Mouse (Mus musculus): ENCODE results near the gene Sirt2. TPM values are rescaled to one million over a fixed set of nuclear protein-coding genes. Genes with fewer than 3 reads are reported as not detected.

Gene Sirt2
- polyA plus RNA-seq, 1 experiment, result 104 TPM

GRCm38 (mm10) chr7:28739829-28740228 lies 26.7 kb upstream of the Sirt2 start:
- no peak overlapping the region for H3K27ac ChIP-seq (ENCODE audit: control insufficient read depth, insufficient read depth, low read length)
- no peaks in the 10 kb centered on the region for H3K27me3 ChIP-seq (ENCODE audit: control insufficient read depth, insufficient read depth, low read length)
- no peak for DNase-seq
- H3K4me1 ChIP-seq (replicated peaks; ENCODE audit: control insufficient read depth, insufficient read depth, low read length), result peaks cover 5% of the 10 kb centered on the region
- no peak overlapping the region for H3K4me3 ChIP-seq (ENCODE audit: control insufficient read depth, insufficient read depth, low read length)
- TF ChIP-seq CTCF (IDR thresholded peaks at IDR 0.05; ENCODE audit: borderline replicate concordance, control insufficient read depth, extremely low read depth, insufficient read depth, low read length, poor library complexity), result no peak
- no peak for TF ChIP-seq POLR2A (IDR thresholded peaks at IDR 0.05; ENCODE audit: control insufficient read depth, extremely low read depth, insufficient read depth, low read length, poor library complexity)
- H3K36me3 ChIP-seq (ENCODE audit: control insufficient read depth, insufficient read depth, low read length), result no peaks in the 10 kb centered on the region
- WGBS, result 97% methylated on average over 21 of the region's 21 CpGs

GRCm38 (mm10) chr7:28740949-28741348 lies 25.6 kb upstream of the Sirt2 start:
- Histone ChIP-seq H3K27me3 (ENCODE audit: control insufficient read depth, insufficient read depth, low read length) (no peaks in the 10 kb centered on the region), H3K27ac (ENCODE audit: control insufficient read depth, insufficient read depth, low read length) (peak overlapping the region; percentile 48; the same call in 1 of the 2 replicates)
- WGBS, result 31% methylated on average over 9 of the region's 9 CpGs

GRCm38 (mm10) chr7:28741368-28741708 lies 25.2 kb upstream of the Sirt2 start:
- Histone ChIP-seq H3K27me3 (ENCODE audit: control insufficient read depth, insufficient read depth, low read length) (no peaks in the 10 kb centered on the region), H3K36me3 (ENCODE audit: control insufficient read depth, insufficient read depth, low read length) (no peaks in the 10 kb centered on the region), H3K27ac (ENCODE audit: control insufficient read depth, insufficient read depth, low read length) (peak overlapping the region; percentile 48; the same call in 1 of the 2 replicates), H3K4me3 (ENCODE audit: control insufficient read depth, insufficient read depth, low read length) (peak overlapping the region; percentile 64), H3K4me1 (replicated peaks; ENCODE audit: control insufficient read depth, insufficient read depth, low read length) (peaks cover 5% of the 10 kb centered on the region)
- 2% methylated on average over 13 of the region's 13 CpGs for WGBS
- TF ChIP-seq POLR2A (IDR thresholded peaks at IDR 0.05; ENCODE audit: control insufficient read depth, extremely low read depth, insufficient read depth, low read length, poor library complexity), result no peak
- no peak for TF ChIP-seq CTCF (IDR thresholded peaks at IDR 0.05; ENCODE audit: borderline replicate concordance, control insufficient read depth, extremely low read depth, insufficient read depth, low read length, poor library complexity)
- DNase-seq, result no peak

More at GRCm38 (mm10) chr7:28740949-28741348, 25.6 kb upstream of the Sirt2 start:
- no peak for TF ChIP-seq POLR2A (IDR thresholded peaks at IDR 0.05; ENCODE audit: control insufficient read depth, extremely low read depth, insufficient read depth, low read length, poor library complexity)
- TF ChIP-seq CTCF (IDR thresholded peaks at IDR 0.05; ENCODE audit: borderline replicate concordance, control insufficient read depth, extremely low read depth, insufficient read depth, low read length, poor library complexity), result no peak
- H3K36me3 ChIP-seq (ENCODE audit: control insufficient read depth, insufficient read depth, low read length), result no peaks in the 10 kb centered on the region
- peak overlapping the region; percentile 64 for H3K4me3 ChIP-seq (ENCODE audit: control insufficient read depth, insufficient read depth, low read length)
- DNase-seq, result no peak
- peaks cover 5% of the 10 kb centered on the region for H3K4me1 ChIP-seq (replicated peaks; ENCODE audit: control insufficient read depth, insufficient read depth, low read length)

GRCm38 (mm10) chr7:28741709-28742438 lies 24.7 kb upstream of the Sirt2 start, which contains the start of the genes Mrps12 and Sars2:
TSS of gene Mrps12 (minus strand) at chr7:28741820.
TSS of gene Sars2 (plus strand) at chr7:28741992.
- H3K36me3 ChIP-seq (ENCODE audit: control insufficient read depth, insufficient read depth, low read length), result no peaks in the 10 kb centered on the region
- H3K27me3 ChIP-seq (ENCODE audit: control insufficient read depth, insufficient read depth, low read length), result no peaks in the 10 kb centered on the region
- peak; percentile 57 for TF ChIP-seq POLR2A (IDR thresholded peaks at IDR 0.05; ENCODE audit: control insufficient read depth, extremely low read depth, insufficient read depth, low read length, poor library complexity)
- TF ChIP-seq CTCF (IDR thresholded peaks at IDR 0.05; ENCODE audit: borderline replicate concordance, control insufficient read depth, extremely low read depth, insufficient read depth, low read length, poor library complexity), result peak; percentile 92
- H3K4me1 ChIP-seq (replicated peaks; ENCODE audit: control insufficient read depth, insufficient read depth, low read length), result peaks cover 5% of the 10 kb centered on the region
- peak within 1 kb of the TSS; percentile 64 for H3K4me3 ChIP-seq (ENCODE audit: control insufficient read depth, insufficient read depth, low read length)
- under 1% methylated on average over 39 of the region's 39 CpGs for WGBS
- DNase-seq, result peak; percentile 93
- peak within 1 kb of the TSS; percentile 48; the same call in 1 of the 2 replicates for H3K27ac ChIP-seq (ENCODE audit: control insufficient read depth, insufficient read depth, low read length)

GRCm38 (mm10) chr7:28749935-28750334 lies 16.6 kb upstream of the Sirt2 start:
- 97% methylated on average over 7 of the region's 7 CpGs for WGBS
- DNase-seq, result no peak
- Histone ChIP-seq H3K4me3 (ENCODE audit: control insufficient read depth, insufficient read depth, low read length) (no peak overlapping the region), H3K27ac (ENCODE audit: control insufficient read depth, insufficient read depth, low read length) (no peak overlapping the region), H3K36me3 (ENCODE audit: control insufficient read depth, insufficient read depth, low read length) (no peaks in the 10 kb centered on the region), H3K4me1 (replicated peaks; ENCODE audit: control insufficient read depth, insufficient read depth, low read length) (no peaks in the 10 kb centered on the region), H3K27me3 (ENCODE audit: control insufficient read depth, insufficient read depth, low read length) (no peaks in the 10 kb centered on the region)
- TF ChIP-seq CTCF (IDR thresholded peaks at IDR 0.05; ENCODE audit: borderline replicate concordance, control insufficient read depth, extremely low read depth, insufficient read depth, low read length, poor library complexity) (no peak), POLR2A (IDR thresholded peaks at IDR 0.05; ENCODE audit: control insufficient read depth, extremely low read depth, insufficient read depth, low read length, poor library complexity) (no peak)

GRCm38 (mm10) chr7:28756079-28756478 lies 10.5 kb upstream of the Sirt2 start, which contains the start of gene Ccer2:
TSS of gene Ccer2 (plus strand) at chr7:28756174.
- Histone ChIP-seq H3K27ac (ENCODE audit: control insufficient read depth, insufficient read depth, low read length) (no peak within 1 kb of the TSS), H3K36me3 (ENCODE audit: control insufficient read depth, insufficient read depth, low read length) (peaks cover 13% of the 10 kb centered on the region), H3K27me3 (ENCODE audit: control insufficient read depth, insufficient read depth, low read length) (no peaks in the 10 kb centered on the region), H3K4me1 (replicated peaks; ENCODE audit: control insufficient read depth, insufficient read depth, low read length) (peaks cover 7% of the 10 kb centered on the region; the same call in 1 of the 2 replicates), H3K4me3 (ENCODE audit: control insufficient read depth, insufficient read depth, low read length) (no peak within 1 kb of the TSS)
- 17% methylated on average over 17 of the region's 17 CpGs for WGBS
- TF ChIP-seq POLR2A (IDR thresholded peaks at IDR 0.05; ENCODE audit: control insufficient read depth, extremely low read depth, insufficient read depth, low read length, poor library complexity) (no peak), CTCF (IDR thresholded peaks at IDR 0.05; ENCODE audit: borderline replicate concordance, control insufficient read depth, extremely low read depth, insufficient read depth, low read length, poor library complexity) (no peak)
- no peak for DNase-seq
